Mouse (Mus musculus): ENCODE data around the gene Zmynd19. TPM values are rescaled to one million over a fixed set of nuclear protein-coding genes. Genes with fewer than 3 reads are reported as not detected.

Zmynd19 gene
- polyA plus RNA-seq, 1 experiment from 2014 or later: 16.8 TPM

DNA sequence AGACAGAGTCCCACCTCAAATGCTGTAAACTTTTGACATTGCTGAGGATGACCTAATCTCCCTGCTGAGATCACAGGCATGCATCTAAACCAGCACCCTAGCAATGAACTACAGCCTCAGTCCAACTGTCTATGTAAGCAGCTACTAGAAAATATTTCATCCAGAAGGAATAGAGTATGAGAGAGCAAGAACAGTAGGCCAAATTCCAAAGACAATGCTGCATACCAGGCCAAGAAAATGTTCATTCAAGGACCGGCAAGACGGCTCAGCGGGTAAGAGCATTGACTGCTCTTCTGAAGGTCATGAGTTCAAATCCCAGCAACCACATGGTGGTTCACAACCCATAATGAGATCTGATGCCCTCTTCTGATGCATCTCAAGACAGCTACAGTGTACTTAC, 34.8 kb upstream of the Zmynd19 start:
- WGBS: 86% methylated on average over 3 of the region's 3 CpGs
- no peak for ATAC-seq (ENCODE audit: low FRiP score)

DNA sequence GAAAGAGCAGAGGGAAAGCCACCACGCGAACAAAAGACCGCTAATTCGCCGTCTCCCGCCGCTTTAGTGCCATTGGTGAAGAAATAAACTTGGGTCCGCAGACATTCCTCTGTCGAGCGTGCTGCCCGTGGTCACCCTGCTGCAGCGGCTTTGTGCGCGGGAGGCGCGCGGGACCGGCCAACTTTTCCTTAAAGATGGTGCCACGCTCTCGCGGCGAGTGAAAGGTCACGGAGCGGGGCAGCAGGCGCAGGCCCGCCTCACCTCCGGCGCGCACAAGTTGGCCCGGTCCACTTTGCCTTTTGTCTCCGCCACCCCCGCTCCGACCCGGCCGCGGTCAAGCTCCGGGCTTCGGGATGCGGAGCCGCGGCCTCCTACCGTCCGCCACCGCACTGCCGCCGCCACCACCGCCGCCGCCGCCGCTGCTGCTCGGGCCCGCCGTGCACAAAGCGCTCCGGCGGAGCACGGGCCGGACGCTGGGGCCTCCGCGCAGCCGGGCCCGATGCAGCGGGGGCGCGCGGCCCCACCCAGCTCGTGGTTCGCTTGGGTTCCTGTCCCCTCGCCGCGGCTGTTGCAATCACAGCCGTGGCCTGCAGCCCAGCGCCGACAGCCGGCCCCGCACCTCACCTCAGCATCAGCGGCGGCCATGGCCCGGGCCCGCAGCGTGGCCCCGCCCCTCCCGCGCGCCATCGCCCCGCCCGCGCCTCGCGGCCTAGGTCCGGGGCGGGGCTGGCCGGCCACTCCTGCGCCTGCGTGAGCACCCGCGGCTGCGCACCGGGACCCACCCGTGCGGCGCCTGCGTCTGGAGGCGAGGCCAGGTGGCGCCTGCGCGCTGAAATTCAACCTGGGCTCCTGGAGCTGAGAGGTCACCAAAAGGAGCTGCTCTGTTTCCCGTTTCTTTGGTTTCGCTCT, 30.4 kb upstream of the Zmynd19 start, which contains the start of gene Ehmt1:
Gene Ehmt1 (minus strand): TSS at position 685 of the 909 bp plus-strand sequence.
- H3K4me1 ChIP-seq (replicated peaks; ENCODE audit: control insufficient read depth, insufficient read depth, low read length): peaks cover 4% of the 10 kb centered on the region; the same call in 1 of the 2 replicates
- no peaks in the 10 kb centered on the region for H3K9me3 ChIP-seq (ENCODE audit: control insufficient read depth, low read length)
- ATAC-seq (ENCODE audit: low FRiP score): peak; percentile 97
- under 1% methylated on average over 90 of the region's 112 CpGs for WGBS
- H3K4me2 ChIP-seq (replicated peaks; ENCODE audit: low read depth, low read length): peak within 1 kb of the TSS; percentile 58
- peak; percentile 95 for DNase-seq (ENCODE audit: low spot score)
- peak within 1 kb of the TSS; percentile 97 for H3K27ac ChIP-seq (ENCODE audit: low read depth, low read length)
- H3K9ac ChIP-seq (ENCODE audit: low read depth, low read length): peak within 1 kb of the TSS; percentile 99
- H3K27me3 ChIP-seq (ENCODE audit: control insufficient read depth, insufficient read depth, low read length): no peaks in the 10 kb centered on the region
- H3K4me3 ChIP-seq (ENCODE audit: low read depth, low read length): peak within 1 kb of the TSS; percentile 94
- H3K36me3 ChIP-seq (ENCODE audit: control insufficient read depth, insufficient read depth, low read length): no peaks in the 10 kb centered on the region

More for the DNA sequence above, 34.8 kb upstream of the Zmynd19 start:
- no peak overlapping the region for H3K4me3 ChIP-seq (ENCODE audit: low read depth, low read length)
- no peaks in the 10 kb centered on the region for H3K36me3 ChIP-seq (ENCODE audit: control insufficient read depth, insufficient read depth, low read length)
- DNase-seq (ENCODE audit: low spot score): no peak
- H3K4me2 ChIP-seq (replicated peaks; ENCODE audit: low read depth, low read length): no peak overlapping the region
- no peaks in the 10 kb centered on the region for H3K27me3 ChIP-seq (ENCODE audit: control insufficient read depth, insufficient read depth, low read length)
- no peaks in the 10 kb centered on the region for H3K9me3 ChIP-seq (ENCODE audit: control insufficient read depth, low read length)
- H3K9ac ChIP-seq (ENCODE audit: low read depth, low read length): no peak overlapping the region
- H3K4me1 ChIP-seq (replicated peaks; ENCODE audit: control insufficient read depth, insufficient read depth, low read length): peaks cover 4% of the 10 kb centered on the region; the same call in 1 of the 2 replicates
- no peak overlapping the region for H3K27ac ChIP-seq (ENCODE audit: low read depth, low read length)

DNA sequence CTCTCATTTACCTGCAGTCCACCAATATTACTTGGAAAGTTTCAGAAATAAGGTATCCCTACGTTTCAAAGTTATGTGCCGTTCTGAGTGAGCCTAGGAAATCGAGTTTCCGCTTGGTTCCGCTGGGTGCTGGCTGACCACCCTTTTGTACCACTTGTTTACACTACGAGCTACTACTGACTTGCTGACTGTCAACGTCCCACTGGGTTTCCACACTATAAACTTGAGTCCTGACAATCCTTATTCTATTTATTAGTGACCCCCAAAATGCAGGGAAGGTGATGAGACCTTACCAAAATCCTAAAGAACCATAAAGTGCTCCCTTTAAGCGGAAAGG, 29.8 kb upstream of the Zmynd19 start:
- Histone ChIP-seq H3K4me3 (ENCODE audit: low read depth, low read length) (peak overlapping the region; percentile 94), H3K27me3 (ENCODE audit: control insufficient read depth, insufficient read depth, low read length) (no peaks in the 10 kb centered on the region), H3K4me2 (replicated peaks; ENCODE audit: low read depth, low read length) (peak overlapping the region; percentile 53), H3K4me1 (replicated peaks; ENCODE audit: control insufficient read depth, insufficient read depth, low read length) (peaks cover 4% of the 10 kb centered on the region; the same call in 1 of the 2 replicates), H3K9me3 (ENCODE audit: control insufficient read depth, low read length) (no peaks in the 10 kb centered on the region), H3K27ac (ENCODE audit: low read depth, low read length) (no peak overlapping the region), H3K36me3 (ENCODE audit: control insufficient read depth, insufficient read depth, low read length) (no peaks in the 10 kb centered on the region), H3K9ac (ENCODE audit: low read depth, low read length) (peak overlapping the region; percentile 99)
- DNase-seq (ENCODE audit: low spot score) (no peak), ATAC-seq (ENCODE audit: low FRiP score) (peak; percentile 66)
- WGBS: 9% methylated on average over 8 of the region's 8 CpGs

DNA sequence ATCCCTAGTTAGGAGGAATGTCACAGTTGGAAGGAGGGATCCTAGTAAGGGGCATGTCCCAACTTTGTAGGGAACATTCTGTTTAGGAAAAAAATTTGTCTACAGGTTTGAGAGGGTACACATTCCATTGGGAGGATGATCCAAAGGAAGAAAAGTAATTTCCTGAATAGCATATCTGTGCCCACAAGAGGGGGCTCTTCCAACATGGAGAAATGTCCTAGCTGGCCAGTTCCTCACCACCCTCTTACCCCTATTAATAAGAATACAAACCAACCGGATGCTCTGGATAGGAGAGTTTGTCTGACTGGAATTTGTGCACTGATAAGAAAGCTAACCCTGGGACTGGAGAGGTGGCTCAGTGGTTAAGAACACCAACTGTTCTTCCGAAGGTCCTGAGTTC, 26.0 kb upstream of the Zmynd19 start:
- ATAC-seq (ENCODE audit: low FRiP score) (no peak), DNase-seq (ENCODE audit: low spot score) (no peak)
- Histone ChIP-seq H3K27me3 (ENCODE audit: control insufficient read depth, insufficient read depth, low read length) (no peaks in the 10 kb centered on the region), H3K27ac (ENCODE audit: low read depth, low read length) (no peak overlapping the region), H3K9me3 (ENCODE audit: control insufficient read depth, low read length) (no peaks in the 10 kb centered on the region), H3K9ac (ENCODE audit: low read depth, low read length) (no peak overlapping the region), H3K36me3 (ENCODE audit: control insufficient read depth, insufficient read depth, low read length) (no peaks in the 10 kb centered on the region), H3K4me3 (ENCODE audit: low read depth, low read length) (no peak overlapping the region), H3K4me1 (replicated peaks; ENCODE audit: control insufficient read depth, insufficient read depth, low read length) (no peaks in the 10 kb centered on the region), H3K4me2 (replicated peaks; ENCODE audit: low read depth, low read length) (no peak overlapping the region)
- 65% methylated on average over 2 of the region's 2 CpGs for WGBS

DNA sequence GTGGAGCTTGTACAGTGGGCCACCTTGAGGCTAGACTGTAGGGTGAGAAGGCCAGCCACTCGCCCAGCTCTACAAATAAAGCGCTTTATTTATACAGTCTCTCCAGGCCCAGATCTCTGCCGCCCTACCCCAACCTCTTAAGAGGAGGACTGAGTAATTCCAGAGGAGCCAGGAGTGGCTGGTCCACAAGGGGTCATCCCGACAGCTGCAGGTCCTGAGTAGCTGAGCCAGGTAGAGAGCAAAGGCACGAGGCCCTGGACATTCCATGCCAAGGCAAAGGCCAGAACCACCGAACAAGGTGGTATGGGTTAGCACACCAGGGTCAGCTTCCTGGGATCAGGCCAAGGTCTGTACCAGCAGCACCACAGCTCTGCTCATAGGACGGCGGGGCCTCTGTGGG, 24.3 kb upstream of the Zmynd19 start:
- ATAC-seq (ENCODE audit: low FRiP score) (no peak), DNase-seq (ENCODE audit: low spot score) (no peak)
- H3K9ac ChIP-seq (ENCODE audit: low read depth, low read length): no peak overlapping the region
- H3K36me3 ChIP-seq (ENCODE audit: control insufficient read depth, insufficient read depth, low read length): no peaks in the 10 kb centered on the region
- H3K4me3 ChIP-seq (ENCODE audit: low read depth, low read length): no peak overlapping the region
- no peak overlapping the region for H3K4me2 ChIP-seq (replicated peaks; ENCODE audit: low read depth, low read length)
- no peaks in the 10 kb centered on the region for H3K4me1 ChIP-seq (replicated peaks; ENCODE audit: control insufficient read depth, insufficient read depth, low read length)
- H3K27me3 ChIP-seq (ENCODE audit: control insufficient read depth, insufficient read depth, low read length): no peaks in the 10 kb centered on the region
- H3K27ac ChIP-seq (ENCODE audit: low read depth, low read length): no peak overlapping the region
- WGBS: 77% methylated on average over 8 of the region's 8 CpGs
- no peaks in the 10 kb centered on the region for H3K9me3 ChIP-seq (ENCODE audit: control insufficient read depth, low read length)

DNA sequence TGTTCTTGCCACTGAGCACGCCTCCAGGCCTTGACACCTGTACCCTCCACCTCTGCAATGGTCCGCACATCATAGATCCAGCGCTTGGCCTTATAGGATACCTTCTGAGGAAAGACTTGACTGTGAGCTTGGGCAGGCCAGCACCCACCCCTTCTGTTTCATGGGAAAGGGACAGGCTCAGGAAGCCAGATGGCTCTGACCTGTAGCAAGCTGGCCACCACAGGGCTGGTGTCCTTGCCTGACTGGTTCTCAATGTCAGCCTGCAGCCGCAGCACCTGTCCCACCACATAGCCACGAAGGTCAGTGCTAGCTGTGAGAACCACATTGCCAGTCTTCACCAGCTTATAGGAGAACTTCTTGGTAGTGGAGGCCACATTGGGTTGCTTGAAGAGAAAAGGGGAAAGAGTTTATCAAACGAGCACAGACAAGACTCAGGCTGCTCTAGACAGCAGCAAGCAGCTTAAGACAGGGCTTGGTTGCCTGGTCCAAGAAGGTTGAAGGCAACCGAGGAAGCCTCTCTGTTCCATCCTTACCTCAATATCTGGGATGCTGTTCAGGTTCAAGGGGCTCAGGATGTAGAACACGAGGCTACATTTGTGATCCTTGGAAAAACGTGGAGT, 23.1 kb upstream of the Zmynd19 start:
- ATAC-seq (ENCODE audit: low FRiP score) (no peak), DNase-seq (ENCODE audit: low spot score) (no peak)
- H3K9me3 ChIP-seq (ENCODE audit: control insufficient read depth, low read length): no peaks in the 10 kb centered on the region
- 89% methylated on average over 9 of the region's 9 CpGs for WGBS
- no peak overlapping the region for H3K27ac ChIP-seq (ENCODE audit: low read depth, low read length)
- no peak overlapping the region for H3K9ac ChIP-seq (ENCODE audit: low read depth, low read length)
- H3K4me2 ChIP-seq (replicated peaks; ENCODE audit: low read depth, low read length): no peak overlapping the region
- H3K36me3 ChIP-seq (ENCODE audit: control insufficient read depth, insufficient read depth, low read length): no peaks in the 10 kb centered on the region
- H3K27me3 ChIP-seq (ENCODE audit: control insufficient read depth, insufficient read depth, low read length): no peaks in the 10 kb centered on the region
- H3K4me1 ChIP-seq (replicated peaks; ENCODE audit: control insufficient read depth, insufficient read depth, low read length): no peaks in the 10 kb centered on the region
- H3K4me3 ChIP-seq (ENCODE audit: low read depth, low read length): no peak overlapping the region

DNA sequence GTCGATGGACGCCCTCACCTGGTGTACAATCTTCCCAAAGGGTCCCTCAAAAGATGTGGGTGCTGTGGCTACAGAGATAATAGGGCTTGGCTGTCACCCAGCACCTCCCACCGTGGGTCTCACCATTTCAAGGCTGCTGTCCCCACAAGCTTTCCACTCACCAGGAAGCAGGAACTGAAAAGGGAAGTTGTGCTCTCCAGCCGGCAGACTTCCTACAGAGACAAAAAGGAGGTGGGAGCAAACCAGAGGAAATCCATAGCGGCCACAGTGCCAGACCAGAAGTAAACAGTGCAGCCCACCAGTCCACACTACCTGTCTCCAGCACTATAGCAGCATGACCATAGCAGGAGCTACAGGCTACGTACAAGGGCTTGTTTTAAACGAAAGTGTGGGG, 22.6 kb upstream of the Zmynd19 start:
- no peak overlapping the region for H3K9ac ChIP-seq (ENCODE audit: low read depth, low read length)
- WGBS: 74% methylated on average over 7 of the region's 7 CpGs
- H3K36me3 ChIP-seq (ENCODE audit: control insufficient read depth, insufficient read depth, low read length): no peaks in the 10 kb centered on the region
- no peaks in the 10 kb centered on the region for H3K27me3 ChIP-seq (ENCODE audit: control insufficient read depth, insufficient read depth, low read length)
- H3K27ac ChIP-seq (ENCODE audit: low read depth, low read length): no peak overlapping the region
- DNase-seq (ENCODE audit: low spot score) (no peak), ATAC-seq (ENCODE audit: low FRiP score) (no peak)
- no peak overlapping the region for H3K4me2 ChIP-seq (replicated peaks; ENCODE audit: low read depth, low read length)
- H3K9me3 ChIP-seq (ENCODE audit: control insufficient read depth, low read length): no peaks in the 10 kb centered on the region
- H3K4me1 ChIP-seq (replicated peaks; ENCODE audit: control insufficient read depth, insufficient read depth, low read length): no peaks in the 10 kb centered on the region
- no peak overlapping the region for H3K4me3 ChIP-seq (ENCODE audit: low read depth, low read length)

DNA sequence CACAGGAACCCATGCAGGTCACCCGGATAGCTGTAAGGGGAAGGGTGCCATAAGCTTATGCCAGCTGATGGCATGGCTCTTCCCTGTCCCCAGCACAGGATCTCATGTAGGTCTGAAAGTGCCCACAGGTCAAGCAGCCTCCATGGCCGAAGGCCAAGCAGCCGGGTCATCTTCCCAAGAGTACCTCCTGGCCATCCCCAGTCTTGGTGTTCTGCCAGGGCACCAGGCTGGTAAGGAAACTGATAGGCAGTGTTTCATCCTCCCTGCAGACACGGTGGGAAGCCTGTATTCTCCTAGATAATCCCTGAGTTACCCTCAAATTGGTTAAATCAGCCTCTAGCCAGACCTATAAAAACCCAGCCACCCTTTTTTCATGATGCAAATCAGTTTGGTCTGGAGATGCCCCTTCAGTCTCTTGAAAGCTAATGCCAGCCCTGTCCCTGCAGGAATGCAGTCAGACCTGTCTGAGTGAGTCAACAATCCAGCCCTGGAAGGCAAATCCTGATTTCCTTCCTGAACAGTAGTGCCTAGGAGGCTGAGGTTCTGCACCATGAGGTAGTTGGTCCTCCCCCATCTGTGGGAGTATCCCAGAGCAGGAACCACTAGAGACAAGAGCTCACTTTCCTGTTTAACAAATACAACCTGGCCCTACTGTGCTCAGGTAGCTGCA, 21.6 kb upstream of the Zmynd19 start:
- no peaks in the 10 kb centered on the region for H3K36me3 ChIP-seq (ENCODE audit: control insufficient read depth, insufficient read depth, low read length)
- 68% methylated on average over 4 of the region's 4 CpGs for WGBS
- H3K4me2 ChIP-seq (replicated peaks; ENCODE audit: low read depth, low read length): no peak overlapping the region
- H3K27me3 ChIP-seq (ENCODE audit: control insufficient read depth, insufficient read depth, low read length): no peaks in the 10 kb centered on the region
- H3K4me3 ChIP-seq (ENCODE audit: low read depth, low read length): no peak overlapping the region
- no peak for ATAC-seq (ENCODE audit: low FRiP score)
- no peak overlapping the region for H3K27ac ChIP-seq (ENCODE audit: low read depth, low read length)
- no peak overlapping the region for H3K9ac ChIP-seq (ENCODE audit: low read depth, low read length)
- H3K4me1 ChIP-seq (replicated peaks; ENCODE audit: control insufficient read depth, insufficient read depth, low read length): no peaks in the 10 kb centered on the region
- no peak for DNase-seq (ENCODE audit: low spot score)
- no peaks in the 10 kb centered on the region for H3K9me3 ChIP-seq (ENCODE audit: control insufficient read depth, low read length)
